Mouse (Mus musculus): ENCODE measurements at regions not wholly inside any gene's neighbourhood (a gene's known extent, or its start where the extent isn't known, plus 50 kb on each side); places are given as distances from the start of the nearest gene placed in this dataset.

GRCm38 (mm10) chr10:20843277-20843676, 109.1 kb upstream of the Ahi1 start:
- dilution Hi-C loops (cut with MboI; ENCODE audit: extremely low pct_ligation_motif_present, extremely low pct_unique_long_range_greater_than_20kb, low sequenced_read_pairs) (no loop called here), in situ Hi-C loops (cut with MboI; ENCODE audit: low pct_ligation_motif_present, low pct_unique_long_range_greater_than_20kb, low sequenced_read_pairs) (no loop called here)
- no peak overlapping the region for H3K27ac ChIP-seq (ENCODE audit: insufficient read depth, low read depth)

GRCm38 (mm10) chr10:20842131-20842530, 110.2 kb upstream of the Ahi1 start:
- H3K27ac ChIP-seq (ENCODE audit: insufficient read depth, low read depth) = no peak overlapping the region
- no peaks in the 10 kb centered on the region for H3K79me2 ChIP-seq (replicated peaks; ENCODE audit: control insufficient read depth, extremely low read depth, insufficient read depth, poor library complexity, severe bottlenecking)
- no peak for DNase-seq (ENCODE audit: extremely low read depth)
- no peaks in the 10 kb centered on the region for H3K9me3 ChIP-seq (replicated peaks; ENCODE audit: low read length)
- H3K9ac ChIP-seq (ENCODE audit: insufficient read depth, low read depth) = no peak overlapping the region
- H3K27me3 ChIP-seq (replicated peaks) = no peaks in the 10 kb centered on the region
- in situ Hi-C loops (cut with MboI; ENCODE audit: low pct_ligation_motif_present, low pct_unique_long_range_greater_than_20kb, low sequenced_read_pairs) = no loop called here
- H3K4me1 ChIP-seq (ENCODE audit: control insufficient read depth in 1 of 2, insufficient read depth in 2 of 2) = peaks cover 0 to 6% of the 10 kb centered on the region in 2 experiments; a peak in 2 of 4 replicates
- H3K4me3 ChIP-seq (replicated peaks in 1 of 3; ENCODE audit: low read depth in 2 of 3, low read length in 2 of 3, poor library complexity in 1 of 3) = no peak overlapping the region
- TF ChIP-seq CHD1 (IDR thresholded peaks at IDR 0.05; ENCODE audit: low read depth, low read length) = no peak
- no peak for TF ChIP-seq MEF2A (IDR thresholded peaks at IDR 0.05; ENCODE audit: borderline replicate concordance, low read depth, low read length)
- no peak for TF ChIP-seq BHLHE40 (IDR thresholded peaks at IDR 0.05; ENCODE audit: low read depth, low read length)
- TF ChIP-seq MYC (IDR thresholded peaks at IDR 0.05; ENCODE audit: low read depth, low read length) = no peak
- no peak for TF ChIP-seq ETS1 (conservative IDR thresholded peaks at IDR 0.05; ENCODE audit: low read depth, low read length)
- no peak for TF ChIP-seq USF2 (conservative IDR thresholded peaks at IDR 0.05; ENCODE audit: low read depth, low read length)
- no peak for TF ChIP-seq ZMIZ1 (IDR thresholded peaks at IDR 0.05; ENCODE audit: low read depth, low read length)
- no peak for TF ChIP-seq TCF12 (IDR thresholded peaks at IDR 0.05; ENCODE audit: low read depth, low read length)
- no peak for TF ChIP-seq JUND (conservative IDR thresholded peaks at IDR 0.05; ENCODE audit: low read depth, low read length)
- TF ChIP-seq NRF1 (IDR thresholded peaks at IDR 0.05; ENCODE audit: low read depth, low read length) = no peak
- no peak for TF ChIP-seq SIN3A (IDR thresholded peaks at IDR 0.05; ENCODE audit: low read length)
- TF ChIP-seq POLR2A (IDR thresholded peaks at IDR 0.05; ENCODE audit: low read depth, low read length) = no peak
- no peak for TF ChIP-seq UBTF (IDR thresholded peaks at IDR 0.05; ENCODE audit: low read depth, low read length)
- no peak for TF ChIP-seq HCFC1 (IDR thresholded peaks at IDR 0.05; ENCODE audit: low read depth, low read length)
- TF ChIP-seq RAD21 (IDR thresholded peaks at IDR 0.05; ENCODE audit: low read depth, low read length) = no peak
- TF ChIP-seq GABPA (IDR thresholded peaks at IDR 0.05; ENCODE audit: insufficient replicate concordance, low read depth, low read length) = no peak
- dilution Hi-C loops (cut with MboI; ENCODE audit: extremely low pct_ligation_motif_present, extremely low pct_unique_long_range_greater_than_20kb, low sequenced_read_pairs) = no loop called here
- H3K4me2 ChIP-seq (ENCODE audit: insufficient read depth, low read depth, poor library complexity, severe bottlenecking) = no peak overlapping the region
- H3K36me3 ChIP-seq (replicated peaks in 1 of 2; ENCODE audit: control insufficient read depth in 1 of 2, insufficient read depth in 1 of 2, low read length in 1 of 2) = no peaks in the 10 kb centered on the region

More at GRCm38 (mm10) chr10:20843277-20843676, 109.1 kb upstream of the Ahi1 start:
- DNase-seq (ENCODE audit: extremely low read depth) = no peak
- no peaks in the 10 kb centered on the region for H3K27me3 ChIP-seq (replicated peaks)
- H3K9ac ChIP-seq (ENCODE audit: insufficient read depth, low read depth) = no peak overlapping the region
- no peaks in the 10 kb centered on the region for H3K9me3 ChIP-seq (replicated peaks; ENCODE audit: low read length)
- H3K4me3 ChIP-seq (replicated peaks in 1 of 3; ENCODE audit: low read depth in 2 of 3, low read length in 2 of 3, poor library complexity in 1 of 3) = no peak overlapping the region
- H3K4me1 ChIP-seq (ENCODE audit: control insufficient read depth in 1 of 2, insufficient read depth in 2 of 2) = peaks cover 0 to 6% of the 10 kb centered on the region in 2 experiments; a peak in 2 of 4 replicates
- H3K36me3 ChIP-seq (replicated peaks in 1 of 2; ENCODE audit: control insufficient read depth in 1 of 2, insufficient read depth in 1 of 2, low read length in 1 of 2) = no peaks in the 10 kb centered on the region
- no peak for TF ChIP-seq MXI1 (IDR thresholded peaks at IDR 0.05; ENCODE audit: low read depth, low read length)
- TF ChIP-seq USF2 (conservative IDR thresholded peaks at IDR 0.05; ENCODE audit: low read depth, low read length) = no peak
- no peak for TF ChIP-seq BHLHE40 (IDR thresholded peaks at IDR 0.05; ENCODE audit: low read depth, low read length)
- TF ChIP-seq HCFC1 (IDR thresholded peaks at IDR 0.05; ENCODE audit: low read depth, low read length) = no peak
- no peak for TF ChIP-seq POLR2AphosphoS2 (IDR thresholded peaks at IDR 0.05; ENCODE audit: low read depth, low read length)
- TF ChIP-seq SIN3A (IDR thresholded peaks at IDR 0.05; ENCODE audit: low read length) = no peak
- TF ChIP-seq KAT2A (IDR thresholded peaks at IDR 0.05; ENCODE audit: insufficient replicate concordance, low read length) = no peak
- TF ChIP-seq ZMIZ1 (IDR thresholded peaks at IDR 0.05; ENCODE audit: low read depth, low read length) = no peak
- no peak for TF ChIP-seq ZKSCAN1 (IDR thresholded peaks at IDR 0.05; ENCODE audit: borderline replicate concordance, low read depth, low read length)
- no peak for TF ChIP-seq EP300 (IDR thresholded peaks at IDR 0.05; ENCODE audit: low read length)
- no peak for TF ChIP-seq CTCF (conservative IDR thresholded peaks at IDR 0.05 in 1 of 2, IDR thresholded peaks at IDR 0.05 in 1 of 2; ENCODE audit: low read depth in 2 of 2, low read length in 2 of 2)
- no peak for TF ChIP-seq CHD1 (IDR thresholded peaks at IDR 0.05; ENCODE audit: low read depth, low read length)
- TF ChIP-seq POLR2A (IDR thresholded peaks at IDR 0.05; ENCODE audit: low read depth, low read length) = no peak
- no peak for TF ChIP-seq SMC3 (IDR thresholded peaks at IDR 0.05; ENCODE audit: low read depth, low read length)
- TF ChIP-seq ZNF384 (IDR thresholded peaks at IDR 0.05; ENCODE audit: low read depth, low read length) = no peak
- no peak overlapping the region for H3K4me2 ChIP-seq (ENCODE audit: insufficient read depth, low read depth, poor library complexity, severe bottlenecking)
- H3K79me2 ChIP-seq (replicated peaks; ENCODE audit: control insufficient read depth, extremely low read depth, insufficient read depth, poor library complexity, severe bottlenecking) = no peaks in the 10 kb centered on the region
